Mouse (Mus musculus): ENCODE measurements around the gene Tns1.

The Tns1 gene

GRCm38 (mm10) chr1:74121821-74122576 is 2.2 kb downstream of the Tns1 start:
- peak; percentile 87 for DNase-seq

DNA sequence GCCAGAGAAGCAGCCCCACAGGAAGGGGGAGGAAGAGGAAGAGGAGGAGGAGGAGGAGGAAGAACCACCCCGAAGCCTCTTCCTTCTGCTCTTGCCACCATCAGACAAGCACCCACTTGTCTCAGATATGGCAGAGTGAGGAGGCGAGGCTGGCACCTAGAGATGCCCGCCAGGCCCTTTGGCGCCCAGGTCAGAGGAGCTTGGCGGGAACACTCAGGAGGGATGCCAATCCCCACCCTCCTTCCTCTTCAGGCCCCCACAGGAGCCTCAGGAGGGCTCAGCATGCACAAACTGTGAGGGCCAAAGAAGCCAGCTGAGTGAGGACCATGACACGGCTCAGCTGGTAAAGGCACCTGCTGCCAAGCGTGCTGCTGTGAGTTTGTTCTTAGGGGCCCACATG is 3.1 kb downstream of the Tns1 start:
- DNase-seq = no peak

DNA sequence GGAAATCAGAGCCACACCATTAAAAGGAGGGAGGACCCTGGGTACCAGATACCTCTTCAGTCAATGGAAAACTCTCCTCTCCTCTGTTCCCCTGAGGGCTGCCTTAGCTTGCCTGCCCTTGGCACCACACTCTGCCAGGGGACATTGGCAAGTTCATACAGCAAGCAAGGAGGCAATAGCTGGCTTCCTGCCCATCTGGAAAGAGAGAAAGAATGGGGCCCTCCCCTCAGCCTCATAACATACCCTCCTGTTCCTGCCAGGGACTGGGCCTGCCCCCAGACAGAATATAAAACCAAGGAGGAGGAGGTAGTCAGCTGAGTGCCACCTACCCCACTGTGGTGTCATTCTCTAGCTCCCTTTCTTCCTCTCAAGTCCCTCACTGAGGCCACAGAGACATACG is 5.1 kb downstream of the Tns1 start:
- DNase-seq = no peak

GRCm38 (mm10) chr1:74117876-74118275 is 6.4 kb downstream of the Tns1 start:
- no peak for DNase-seq

GRCm38 (mm10) chr1:74113071-74113470 is 11.2 kb downstream of the Tns1 start:
- DNase-seq = no peak

DNA sequence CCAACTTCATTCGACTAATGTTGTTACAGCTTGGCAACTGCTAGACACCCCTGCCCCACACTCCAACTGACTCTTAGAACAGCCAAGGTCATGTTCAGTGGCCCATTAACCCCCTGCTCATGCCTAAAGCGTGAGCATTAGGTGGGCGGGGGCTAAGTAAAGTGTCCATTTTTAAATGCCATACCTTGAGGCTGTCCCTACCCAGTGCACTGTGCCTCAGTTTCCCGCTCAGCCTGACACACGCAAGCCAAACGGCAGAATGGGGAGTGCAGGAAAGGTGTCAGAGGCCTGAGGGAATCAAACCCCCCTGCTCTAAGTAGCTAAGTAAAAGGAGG is 12.6 kb downstream of the Tns1 start:
- no peak for DNase-seq

- no peak for DNase-seq
These were observed 13.1 kb downstream of the Tns1 start for GRCm38 (mm10) chr1:74110932-74111695.

DNA sequence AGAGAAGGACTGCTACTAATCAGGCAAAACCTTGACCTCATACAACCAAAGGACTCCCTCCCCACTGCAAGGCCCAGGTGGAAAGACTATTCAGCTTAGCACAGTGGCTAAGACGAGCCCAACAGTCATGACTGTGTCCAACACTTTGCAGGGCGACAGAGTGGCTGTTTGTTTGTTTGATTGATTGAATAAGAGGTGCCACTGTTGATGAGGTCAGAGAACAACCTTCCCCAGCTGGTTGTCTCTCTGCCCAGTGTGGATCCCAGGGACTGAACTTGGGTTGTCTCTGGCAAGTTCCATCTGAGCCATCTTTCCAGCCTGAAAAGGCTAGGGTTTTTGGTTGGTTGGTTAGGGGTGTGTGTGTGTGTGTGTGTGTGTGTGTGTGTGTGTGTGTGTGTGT is 14.6 kb downstream of the Tns1 start:
- DNase-seq = no peak

GRCm38 (mm10) chr1:74107931-74108618 is 16.2 kb downstream of the Tns1 start:
- no peak for DNase-seq

- DNase-seq = no peak
These were observed 18.0 kb downstream of the Tns1 start for GRCm38 (mm10) chr1:74106214-74106613.

GRCm38 (mm10) chr1:74105660-74106059 is 18.6 kb downstream of the Tns1 start:
- no peak for DNase-seq

DNA sequence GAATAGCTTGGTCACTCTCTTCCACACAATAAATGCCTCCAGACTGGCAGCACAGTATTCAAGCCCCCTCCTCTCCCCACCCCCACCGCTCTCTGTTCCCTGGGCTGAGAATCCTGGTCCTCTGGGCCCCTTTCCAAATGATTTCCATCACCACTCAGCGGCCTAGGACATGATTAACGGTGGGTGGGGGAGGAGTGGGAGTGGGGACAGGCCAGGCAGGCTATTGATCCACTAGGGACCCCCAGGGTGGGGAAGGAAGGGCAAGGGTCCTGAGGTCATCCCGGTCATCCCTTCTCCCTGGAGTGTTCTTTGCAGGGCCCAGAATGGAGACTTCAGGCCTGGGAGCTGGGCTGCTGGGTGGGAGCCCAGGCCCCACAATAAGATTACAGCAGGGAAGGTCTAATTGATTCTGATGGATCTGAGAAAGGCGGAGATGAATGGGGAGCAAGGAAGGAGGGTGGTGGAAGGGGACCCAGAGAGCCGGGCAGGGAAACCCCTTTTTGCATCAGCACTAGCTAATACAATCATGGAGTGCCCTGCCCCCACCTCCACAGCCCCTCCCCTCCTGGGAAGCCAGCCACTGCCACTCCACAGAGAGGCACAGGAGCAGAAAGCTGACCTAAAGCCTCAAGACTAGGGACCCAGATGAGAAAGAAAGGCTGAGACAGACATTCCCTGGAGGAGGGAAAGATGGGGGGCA is 20.4 kb downstream of the Tns1 start:
- DNase-seq = no peak

GRCm38 (mm10) chr1:74099001-74099435 is 25.2 kb downstream of the Tns1 start:
- no peak for DNase-seq

GRCm38 (mm10) chr1:74098004-74099000 is 25.9 kb downstream of the Tns1 start:
- DNase-seq = no peak

GRCm38 (mm10) chr1:74095728-74096127 is 28.5 kb downstream of the Tns1 start:
- DNase-seq = no peak

DNA sequence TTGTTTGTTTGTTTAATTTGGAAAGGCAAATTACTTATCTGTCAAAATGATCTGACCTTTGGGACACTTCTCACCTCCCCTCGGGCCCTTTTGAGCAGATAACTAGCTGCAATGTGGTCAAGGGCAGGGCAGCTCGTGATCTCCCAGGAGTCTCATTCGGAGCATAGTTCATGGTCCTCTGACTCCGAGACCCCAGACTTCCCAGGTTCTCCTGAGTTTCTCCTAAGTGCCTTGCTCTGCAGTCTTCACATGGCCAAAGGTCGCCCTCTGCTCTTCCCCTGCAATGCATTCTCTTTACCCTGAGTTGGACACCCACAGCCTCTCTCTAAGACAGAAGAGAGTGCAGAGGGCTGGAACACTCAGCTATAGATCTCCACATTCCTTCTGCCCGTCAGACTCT is 29.0 kb downstream of the Tns1 start:
- no peak for DNase-seq

- DNase-seq = no peak
These were observed 29.6 kb downstream of the Tns1 start for GRCm38 (mm10) chr1:74094497-74095270.

GRCm38 (mm10) chr1:74093447-74093846 is 30.8 kb downstream of the Tns1 start:
- DNase-seq = no peak

GRCm38 (mm10) chr1:74092242-74092641 is 32.0 kb downstream of the Tns1 start:
- peak; percentile 84 for DNase-seq

- DNase-seq = no peak
These were observed 32.5 kb downstream of the Tns1 start for GRCm38 (mm10) chr1:74091611-74092224.

DNA sequence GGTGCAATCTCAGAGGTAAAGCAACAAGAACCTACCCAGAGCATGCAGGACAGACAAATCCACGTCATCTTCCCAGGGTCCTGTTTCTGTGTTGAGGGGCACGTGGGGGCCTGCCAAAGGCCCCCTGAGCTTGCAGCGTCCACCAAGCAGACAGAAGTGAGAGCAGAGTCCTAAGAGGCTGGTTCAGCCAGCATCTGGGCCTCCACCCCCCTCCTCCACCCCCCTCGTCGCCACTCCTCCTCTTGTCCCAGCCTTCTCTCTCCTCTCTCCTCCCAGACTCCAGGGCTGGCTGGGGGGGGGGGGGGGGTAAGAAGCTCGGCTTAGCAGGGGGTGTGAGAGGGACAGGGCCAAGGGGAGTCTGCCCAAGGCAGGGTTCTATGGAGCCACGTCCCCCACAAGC is 33.1 kb downstream of the Tns1 start:
- DNase-seq = no peak
